Mouse (Mus musculus) gastrocnemius, adult 8-10 months (tissue): Measurements from ENCODE around the gene Ctnna3. TPM values are rescaled to one million over a fixed set of nuclear protein-coding genes. Genes with fewer than 3 reads are reported as not detected.
"Not testable (repeated sequence)": the region's sequence is repeated elsewhere in the genome, so short reads cannot be mapped to it uniquely, and the experiment has no call there.

ENCODE experiments used
- DNase-seq, 2 experiments: peaks; one replicate each; pipeline ENCODE4 v3.0.0; 2022; ENCODE audit warnings: low spot score in 2 of 2
- total RNA-seq, 4 experiments: library from RNA; stranded (reverse); gene quantifications; 2 replicates each; pipeline ENCODE4 v1.2.4; 2022

Ctnna3 gene
- total RNA-seq, 4 experiments from 2014 or later: 21.3 to 31.5 (median 25.8) TPM

GRCm38 (mm10) chr10:64870888-64871287 lies 1441.0 kb downstream of the Ctnna3 start:
- no peak for DNase-seq

- no peak for DNase-seq
Measured at GRCm38 (mm10) chr10:64876506-64876905, 1446.6 kb downstream of the Ctnna3 start.

- no peak for DNase-seq
Measured at GRCm38 (mm10) chr10:64879860-64880259, 1450.0 kb downstream of the Ctnna3 start.

GRCm38 (mm10) chr10:64886946-64887345 lies 1457.0 kb downstream of the Ctnna3 start:
- no peak for DNase-seq

- DNase-seq: no peak
Measured at GRCm38 (mm10) chr10:64892458-64892857, 1462.6 kb downstream of the Ctnna3 start.

GRCm38 (mm10) chr10:64898739-64899138 lies 1468.8 kb downstream of the Ctnna3 start:
- no peak for DNase-seq

GRCm38 (mm10) chr10:64901726-64902125 lies 1471.8 kb downstream of the Ctnna3 start:
- DNase-seq: no peak

GRCm38 (mm10) chr10:64940975-64941374 lies 1511.1 kb downstream of the Ctnna3 start:
- DNase-seq: no peak

GRCm38 (mm10) chr10:64958391-64958790 lies 1528.5 kb downstream of the Ctnna3 start:
- DNase-seq: no peak

GRCm38 (mm10) chr10:64992871-64993270 lies 1563.0 kb downstream of the Ctnna3 start:
- no peak for DNase-seq

- no peak for DNase-seq
Measured at GRCm38 (mm10) chr10:65013525-65013924, 1583.6 kb downstream of the Ctnna3 start.

GRCm38 (mm10) chr10:65022667-65023066 lies 1592.8 kb downstream of the Ctnna3 start:
- DNase-seq: no peak

- not testable (repeated sequence) for DNase-seq
Measured at GRCm38 (mm10) chr10:65033516-65033915, 1603.6 kb downstream of the Ctnna3 start.

Other genes with a start within 250 kb of the Ctnna3 start
- gene Mypn, start 226.1 kb upstream of the Ctnna3 start, total RNA-seq: 100 to 1,000 TPM; 285 to 333 (median 306) TPM
- gene Herc4, start 186.3 kb upstream of the Ctnna3 start, total RNA-seq: 10 to 100 TPM; 20.7 to 23.3 (median 21.2) TPM
- gene Sirt1, start 48.4 kb upstream of the Ctnna3 start, total RNA-seq: 1 to 10 TPM; 6.8 to 8.9 (median 7.0) TPM
- gene Dnajc12, start 47.7 kb upstream of the Ctnna3 start, total RNA-seq: 10 to 100 TPM; 21.3 to 22.7 (median 22.6) TPM
- gene Gm7075, start 8.3 kb upstream of the Ctnna3 start, total RNA-seq: not detected